Mouse (Mus musculus): ENCODE measurements around the gene Lhx2. TPM values are rescaled to one million over a fixed set of nuclear protein-coding genes. Genes with fewer than 3 reads are reported as not detected.

The Lhx2 gene
- total and polyA plus RNA-seq, 2 experiments from 2014 or later: not detected

DNA sequence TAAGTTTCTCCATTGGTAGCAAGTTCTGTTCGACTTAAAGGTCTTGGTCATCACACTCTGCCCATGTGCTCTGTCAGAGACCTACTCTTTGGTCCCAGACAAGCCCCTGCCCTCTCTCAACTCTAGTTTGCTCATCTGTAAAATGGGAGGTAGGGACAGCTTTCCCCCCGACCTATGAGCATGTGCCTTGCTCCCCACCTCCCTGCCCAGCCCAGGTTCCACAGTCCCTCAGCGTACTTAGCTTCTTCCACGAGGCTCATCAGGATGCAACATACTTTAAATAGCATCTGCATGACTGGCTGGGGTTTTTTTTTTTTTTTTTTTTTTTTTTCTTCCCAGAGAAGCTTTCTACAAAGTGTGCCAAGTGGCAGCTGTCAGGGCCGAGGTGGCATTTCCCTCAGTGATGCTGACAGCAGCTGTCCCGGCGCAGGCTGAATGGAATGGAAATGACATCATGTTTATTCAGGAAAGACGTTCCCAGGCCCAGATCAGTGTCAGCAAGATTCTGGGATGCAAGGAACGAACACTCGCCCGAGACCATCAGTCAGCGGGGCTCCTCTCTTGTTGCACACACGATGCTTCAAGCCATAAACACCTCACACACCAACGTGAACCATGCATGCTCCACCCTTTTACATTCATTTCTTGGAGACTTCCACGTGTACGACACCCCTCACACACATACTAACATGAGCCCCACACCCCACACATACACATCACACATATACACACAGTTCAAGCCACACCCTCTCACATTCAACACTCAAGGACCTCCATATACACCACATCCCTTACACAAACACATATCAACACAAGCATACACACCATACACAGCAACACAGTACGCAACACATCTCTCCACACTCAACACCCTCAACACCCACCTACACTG, 56.1 kb downstream of the Lhx2 start:
- 32% methylated on average over 17 of the region's 17 CpGs for WGBS
- Histone ChIP-seq H3K27ac (ENCODE audit: low read depth) (no peak overlapping the region), H3K36me3 (replicated peaks; ENCODE audit: control insufficient read depth, insufficient read depth, low read length) (no peaks in the 10 kb centered on the region), H3K9ac (replicated peaks; ENCODE audit: low read depth, low read length) (no peak overlapping the region), H3K4me2 (ENCODE audit: low read depth, low read length) (no peak overlapping the region), H3K4me1 (ENCODE audit: control insufficient read depth, insufficient read depth) (peaks cover 5% of the 10 kb centered on the region; the same call in 1 of the 2 replicates), H3K4me3 (ENCODE audit: low read depth, low read length) (no peak overlapping the region), H3K9me3 (replicated peaks; ENCODE audit: control insufficient read depth, low read length) (no peaks in the 10 kb centered on the region), H3K27me3 (ENCODE audit: control insufficient read depth, insufficient read depth, low read length) (0 out of 2 replicates have a peak, but pooled peaks cover 3% of the 10 kb centered on the region)
- DNase-seq (ENCODE audit: low spot score): peak; percentile 14
- TF ChIP-seq CTCF (IDR thresholded peaks at IDR 0.05; ENCODE audit: low read depth): no peak
- TF ChIP-seq EP300 (IDR thresholded peaks at IDR 0.05; ENCODE audit: low read depth): no peak
- peak; percentile 58; the same call in 1 of the 2 replicates for ATAC-seq (ENCODE audit: insufficient read depth, low read depth)

DNA sequence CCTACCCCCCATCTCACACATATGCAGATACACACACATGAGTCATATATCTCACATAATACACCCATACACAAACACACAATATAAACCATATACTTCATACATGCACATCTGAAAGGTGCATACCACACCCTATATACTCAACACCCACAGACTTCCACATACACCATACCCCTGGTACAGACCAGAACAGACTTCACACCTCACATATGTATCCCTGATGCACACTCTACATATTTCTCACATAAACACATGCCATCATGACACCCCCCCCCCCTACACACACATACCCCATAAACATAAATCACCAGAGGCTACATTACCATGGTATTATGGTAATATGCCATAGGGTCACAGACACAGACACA, 56.8 kb downstream of the Lhx2 start:
- H3K9ac ChIP-seq (replicated peaks; ENCODE audit: low read depth, low read length): no peak overlapping the region
- TF ChIP-seq CTCF (IDR thresholded peaks at IDR 0.05; ENCODE audit: low read depth): no peak
- TF ChIP-seq EP300 (IDR thresholded peaks at IDR 0.05; ENCODE audit: low read depth): no peak
- H3K4me2 ChIP-seq (ENCODE audit: low read depth, low read length): no peak overlapping the region
- 0 out of 2 replicates have a peak, but pooled peaks cover 3% of the 10 kb centered on the region for H3K27me3 ChIP-seq (ENCODE audit: control insufficient read depth, insufficient read depth, low read length)
- no peaks in the 10 kb centered on the region for H3K9me3 ChIP-seq (replicated peaks; ENCODE audit: control insufficient read depth, low read length)
- DNase-seq (ENCODE audit: low spot score) (no peak), ATAC-seq (ENCODE audit: insufficient read depth, low read depth) (no peak)
- H3K4me1 ChIP-seq (ENCODE audit: control insufficient read depth, insufficient read depth): peaks cover 5% of the 10 kb centered on the region; the same call in 1 of the 2 replicates
- H3K4me3 ChIP-seq (ENCODE audit: low read depth, low read length): no peak overlapping the region
- H3K36me3 ChIP-seq (replicated peaks; ENCODE audit: control insufficient read depth, insufficient read depth, low read length): no peaks in the 10 kb centered on the region
- H3K27ac ChIP-seq (ENCODE audit: low read depth): no peak overlapping the region

- H3K4me3 ChIP-seq (ENCODE audit: low read depth, low read length): no peak overlapping the region
- H3K4me2 ChIP-seq (ENCODE audit: low read depth, low read length): no peak overlapping the region
- H3K27ac ChIP-seq (ENCODE audit: low read depth): no peak overlapping the region
- no peaks in the 10 kb centered on the region for H3K9me3 ChIP-seq (replicated peaks; ENCODE audit: control insufficient read depth, low read length)
- TF ChIP-seq CTCF (IDR thresholded peaks at IDR 0.05; ENCODE audit: low read depth) (no peak), EP300 (IDR thresholded peaks at IDR 0.05; ENCODE audit: low read depth) (no peak)
- peaks cover 5% of the 10 kb centered on the region; the same call in 1 of the 2 replicates for H3K4me1 ChIP-seq (ENCODE audit: control insufficient read depth, insufficient read depth)
- H3K36me3 ChIP-seq (replicated peaks; ENCODE audit: control insufficient read depth, insufficient read depth, low read length): no peaks in the 10 kb centered on the region
- DNase-seq (ENCODE audit: low spot score): no peak
- WGBS: 62% methylated on average over 7 of the region's 7 CpGs
- no peak for ATAC-seq (ENCODE audit: insufficient read depth, low read depth)
- 0 out of 2 replicates have a peak, but pooled peaks cover 3% of the 10 kb centered on the region for H3K27me3 ChIP-seq (ENCODE audit: control insufficient read depth, insufficient read depth, low read length)
- no peak overlapping the region for H3K9ac ChIP-seq (replicated peaks; ENCODE audit: low read depth, low read length)
Measured at GRCm38 (mm10) chr2:38397306-38397705, 58.2 kb downstream of the Lhx2 start.

GRCm38 (mm10) chr2:38397882-38398281, 58.8 kb downstream of the Lhx2 start:
- Histone ChIP-seq H3K4me1 (ENCODE audit: control insufficient read depth, insufficient read depth) (peaks cover 5% of the 10 kb centered on the region; the same call in 1 of the 2 replicates), H3K4me3 (ENCODE audit: low read depth, low read length) (no peak overlapping the region), H3K27ac (ENCODE audit: low read depth) (no peak overlapping the region), H3K27me3 (ENCODE audit: control insufficient read depth, insufficient read depth, low read length) (0 out of 2 replicates have a peak, but pooled peaks cover 3% of the 10 kb centered on the region), H3K4me2 (ENCODE audit: low read depth, low read length) (no peak overlapping the region), H3K9ac (replicated peaks; ENCODE audit: low read depth, low read length) (no peak overlapping the region), H3K36me3 (replicated peaks; ENCODE audit: control insufficient read depth, insufficient read depth, low read length) (no peaks in the 10 kb centered on the region), H3K9me3 (replicated peaks; ENCODE audit: control insufficient read depth, low read length) (no peaks in the 10 kb centered on the region)
- 45% methylated on average over 6 of the region's 6 CpGs for WGBS
- no peak for TF ChIP-seq EP300 (IDR thresholded peaks at IDR 0.05; ENCODE audit: low read depth)
- no peak for TF ChIP-seq CTCF (IDR thresholded peaks at IDR 0.05; ENCODE audit: low read depth)
- no peak for ATAC-seq (ENCODE audit: insufficient read depth, low read depth)
- DNase-seq (ENCODE audit: low spot score): no peak

GRCm38 (mm10) chr2:38402611-38403010, 63.5 kb downstream of the Lhx2 start:
- ATAC-seq (ENCODE audit: insufficient read depth, low read depth) (no peak), DNase-seq (ENCODE audit: low spot score) (no peak)
- Histone ChIP-seq H3K4me2 (ENCODE audit: low read depth, low read length) (no peak overlapping the region), H3K9ac (replicated peaks; ENCODE audit: low read depth, low read length) (no peak overlapping the region), H3K27me3 (ENCODE audit: control insufficient read depth, insufficient read depth, low read length) (no peaks in the 10 kb centered on the region), H3K36me3 (replicated peaks; ENCODE audit: control insufficient read depth, insufficient read depth, low read length) (no peaks in the 10 kb centered on the region), H3K9me3 (replicated peaks; ENCODE audit: control insufficient read depth, low read length) (no peaks in the 10 kb centered on the region), H3K4me3 (ENCODE audit: low read depth, low read length) (no peak overlapping the region), H3K4me1 (ENCODE audit: control insufficient read depth, insufficient read depth) (no peaks in the 10 kb centered on the region), H3K27ac (ENCODE audit: low read depth) (no peak overlapping the region)
- TF ChIP-seq EP300 (IDR thresholded peaks at IDR 0.05; ENCODE audit: low read depth) (no peak), CTCF (IDR thresholded peaks at IDR 0.05; ENCODE audit: low read depth) (no peak)
- 97% methylated on average over 1 of the region's 1 CpGs for WGBS

Data from heart, postnatal 0 days (tissue).